Mouse (Mus musculus) brain, adult 2 months (tissue): ENCODE measurements around the gene Slc13a3.

Experiments used
- DNase-seq: peaks from one replicate; pipeline ENCODE4 v3.0.0; 2011; ENCODE audit warnings: low read depth, low spot score

Slc13a3 gene

DNA sequence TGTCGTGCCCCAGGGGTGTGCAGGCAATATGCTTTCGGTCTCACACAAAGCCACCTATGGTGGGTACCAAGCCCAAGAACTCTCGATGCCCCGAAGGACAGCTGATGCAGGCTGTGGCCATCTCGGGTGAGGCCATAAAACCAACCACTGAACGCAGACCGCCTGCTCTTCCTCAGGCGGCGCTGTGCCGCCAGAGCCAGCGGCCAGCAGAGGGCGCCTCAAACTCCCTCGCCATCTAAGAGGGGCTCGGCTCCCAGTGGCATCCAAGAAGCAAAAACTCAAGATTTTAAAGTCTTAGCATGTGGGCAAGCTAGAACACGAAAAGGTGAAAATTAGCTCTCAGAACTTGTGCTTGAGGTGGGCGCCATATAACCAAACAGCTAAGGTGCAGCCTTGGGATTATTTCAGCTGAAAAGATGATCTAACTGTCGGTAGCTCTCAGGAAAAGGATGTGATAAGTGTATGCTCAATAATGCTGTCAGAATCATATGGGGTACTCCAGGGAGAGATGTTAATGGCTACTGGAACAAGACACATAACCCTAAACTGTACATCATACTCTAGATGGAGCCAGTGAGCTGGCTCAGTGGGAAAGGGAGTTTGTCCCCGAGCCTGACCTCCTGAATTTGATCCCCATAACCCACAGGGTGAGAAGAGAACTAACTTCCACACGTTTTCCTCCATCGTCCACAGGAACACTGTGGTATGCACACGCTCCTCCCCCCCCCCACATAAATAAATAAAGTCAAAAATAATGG, 108.5 kb downstream of the Slc13a3 start:
- DNase-seq: peak; percentile 77

DNA sequence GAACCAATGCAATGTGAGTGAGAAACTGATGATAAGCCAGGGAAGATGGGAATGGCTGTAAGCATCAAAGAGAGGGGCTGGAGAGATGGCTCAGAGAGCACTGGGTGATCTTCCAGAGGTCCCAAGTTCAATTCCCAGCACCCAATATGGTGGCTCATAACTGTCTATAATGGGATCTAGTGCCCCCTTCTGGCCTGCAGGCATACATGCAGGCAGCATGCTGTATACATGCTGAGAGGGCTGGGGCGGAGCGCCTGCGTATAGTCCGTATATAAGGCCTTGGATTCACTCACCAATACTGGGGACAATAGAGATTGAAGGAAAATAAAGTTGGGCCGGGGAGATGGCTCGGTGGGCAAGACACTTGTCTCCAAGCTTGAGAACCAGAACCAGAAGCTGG, 109.7 kb downstream of the Slc13a3 start:
- no peak for DNase-seq

GRCm38 (mm10) chr2:165360861-165361260, 112.2 kb downstream of the Slc13a3 start:
- DNase-seq: peak; percentile 82
